Mouse (Mus musculus) hindbrain, embryonic 15.5 days (tissue): ENCODE data around the gene Cts7. TPM values are rescaled to one million over a fixed set of nuclear protein-coding genes. Genes with fewer than 3 reads are reported as not detected.

ENCODE experiments used
- ATAC-seq: fragments of 200-750 bp; cut with Nextera tagmentation; 2 replicates; pipeline ENCODE4 v1.8.0; 2017; ENCODE audit warnings: low read depth, moderate number of reproducible peaks, moderate TSS enrichment; ENCODE audit not compliant: low FRiP score
- H3K27ac ChIP-seq: fragments of 300-500 bp; sonication (generic); replicated peaks from 2 replicates; pipeline ENCODE4 v1.5.1; 2015; ENCODE audit warnings: mild to moderate bottlenecking, inconsistent platforms
- H3K27me3 ChIP-seq: fragments of 300-500 bp; sonication (generic); 2 replicates; pipeline ENCODE4 v1.6.1; 2015; ENCODE audit warnings: control low read depth, inconsistent platforms
- H3K36me3 ChIP-seq: fragments of 300-500 bp; sonication (generic); 2 replicates; pipeline ENCODE4 v1.6.1; 2015; ENCODE audit warnings: control low read depth, inconsistent platforms
- H3K4me1 ChIP-seq: fragments of 300-500 bp; sonication (generic); replicated peaks from 2 replicates; pipeline ENCODE4 v1.6.1; 2015; ENCODE audit warnings: control low read depth, inconsistent platforms
- H3K4me2 ChIP-seq: fragments of 300-500 bp; sonication (generic); 2 replicates; pipeline ENCODE4 v1.6.1; 2015; ENCODE audit warnings: moderate library complexity, mild to moderate bottlenecking, inconsistent platforms
- H3K4me3 ChIP-seq: fragments of 300-500 bp; sonication (generic); 2 replicates; pipeline ENCODE4 v1.5.1; 2015; ENCODE audit warnings: mild to moderate bottlenecking, inconsistent platforms
- H3K9ac ChIP-seq: fragments of 300-500 bp; sonication (generic); 2 replicates; pipeline ENCODE4 v1.6.1; 2015; ENCODE audit warnings: inconsistent platforms
- H3K9me3 ChIP-seq: fragments of 300-500 bp; sonication (generic); 2 replicates; pipeline ENCODE4 v1.6.1; 2016; ENCODE audit warnings: control low read depth, inconsistent platforms
- microRNA-seq: library from miRNA; unstranded; fragments of <30 nt; microRNA quantifications from one replicate; pipeline ENCODE4, GENCODE M21; 2016
- polyA plus RNA-seq: library from polyadenylated mRNA; unstranded; fragments of >200 nt; fragmentation: Nextera tagmentation; extraction: Ambion mirVana; gene quantifications from 2 replicates; pipeline ENCODE4 v1.2.1, GENCODE M21; 2015

Gene Cts7
- polyA plus RNA-seq = not detected in 2 replicates

- Histone ChIP-seq H3K36me3 (no peaks in the 10 kb centered on the region), H3K4me1 (no peaks in the 10 kb centered on the region), H3K4me3 (no peak within 1 kb of the TSS), H3K9ac (no peak within 1 kb of the TSS), H3K27me3 (no peaks in the 10 kb centered on the region), H3K9me3 (peaks cover 16% of the 10 kb centered on the region), H3K4me2 (no peak within 1 kb of the TSS), H3K27ac (no peak within 1 kb of the TSS)
- ATAC-seq = no peak
These were observed at the start of gene Cts7 for GRCm38 (mm10) chr13:61358097-61358496. Gene Cts7 (minus strand): TSS chr13:61358197.

Small RNA genes within 50 kb of the gene (microRNA-seq; reads per million reads assigned to microRNA genes)
- not detected for gene Gm27704

Other genes starting within 250 kb of the Cts7 start
- not detected in 2 replicates for gene Ctsr, start 193.9 kb downstream of the Cts7 start, polyA plus RNA-seq
- gene Cts6, start 154.8 kb downstream of the Cts7 start, polyA plus RNA-seq = not detected in 2 replicates
- not detected in 2 replicates for gene Cts8, start 102.8 kb downstream of the Cts7 start, polyA plus RNA-seq
- gene Gm49398, start 69.4 kb downstream of the Cts7 start, polyA plus RNA-seq = not detected in 2 replicates
- gene Ctsm, start 183.6 kb upstream of the Cts7 start, polyA plus RNA-seq = not detected in 2 replicates
- gene Gm49352, start 210.0 kb upstream of the Cts7 start, polyA plus RNA-seq = not detected in 2 replicates
- gene Cts3, start 211.9 kb upstream of the Cts7 start, polyA plus RNA-seq = not detected in 2 replicates